In the genomic region with DNA sequence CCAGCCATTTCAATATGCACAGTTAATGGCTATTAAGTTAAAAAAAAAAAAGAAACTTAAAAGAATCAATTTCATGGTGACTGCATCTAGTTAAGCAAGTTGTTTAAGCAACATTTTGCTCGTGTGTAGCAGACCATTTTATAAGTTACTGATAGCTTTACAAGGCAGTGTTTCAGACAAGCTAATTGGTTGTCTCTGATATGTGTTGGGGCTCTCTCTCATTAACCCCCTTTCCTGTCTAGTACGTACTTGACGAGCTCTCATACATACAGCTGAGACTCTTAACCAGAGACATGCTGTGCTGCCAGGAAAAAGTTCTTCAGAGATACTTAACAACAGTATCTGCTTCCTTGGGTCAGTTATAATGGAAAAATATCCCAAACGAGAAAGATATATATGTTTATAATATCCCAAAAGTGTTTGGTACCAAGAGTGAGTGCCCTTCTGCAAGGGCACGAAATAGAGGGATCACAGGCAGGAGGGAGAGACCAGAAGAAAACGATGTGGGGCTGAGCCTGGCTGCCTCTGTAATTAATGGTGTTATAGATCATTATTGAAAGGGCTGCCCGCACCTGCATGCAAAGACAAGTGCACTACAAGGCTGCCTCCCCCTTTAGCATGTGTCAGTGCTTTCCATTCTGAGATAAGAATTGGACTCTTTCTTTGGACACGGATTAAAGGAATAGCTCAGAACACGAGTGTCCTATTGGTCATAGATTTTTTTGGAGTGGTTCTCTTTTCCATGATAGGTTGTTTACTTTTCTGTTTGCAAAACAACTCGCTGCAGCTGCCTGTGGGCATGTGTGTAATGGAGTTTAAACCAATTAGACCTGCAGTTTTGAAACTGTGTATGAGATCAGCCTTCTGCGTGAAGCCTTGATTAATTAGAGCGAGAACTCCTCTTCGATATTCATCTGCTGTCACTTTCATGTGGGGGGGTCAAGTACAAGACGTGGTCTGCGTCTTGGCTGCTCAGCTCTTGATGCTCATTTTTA, we compare ENCODE assay signal across 17 mouse cellular contexts.
DNase-seq lines count a peak whose midpoint lies in the region; ATAC-seq and TF ChIP-seq lines count a peak whose summit lies in the region.
"Had no signal": no experiment of that assay in that cellular context is flagged by ENCODE, and none has a peak within 500 bp of the region (broad histone marks: within the 10 kb centered on the region; RNA-seq: fewer than 3 reads in every experiment).

No protein-coding gene starts in this region.

- H3K4me3 ChIP-seq in heart, embryonic 10.5 days = no peak overlapping the region
- no peak overlapping the region for H3K4me3 ChIP-seq in liver, adult 2 months (ENCODE audit: insufficient read depth, low read depth, low read length)
- no peak overlapping the region for H3K4me3 ChIP-seq in liver, embryonic 11.5 days (ENCODE audit: low read depth, low read length)
- H3K4me3 ChIP-seq in neural tube, embryonic 13.5 days = no peak overlapping the region
- no peak overlapping the region for H3K4me3 ChIP-seq in cerebellum, adult 2 months (replicated peaks; ENCODE audit: insufficient read depth, low read depth, low read length)
- H3K4me3 ChIP-seq: limb, embryonic 10.5 days; liver, embryonic 12.5 days; megakaryocyte, embryonic 14.5 days had no signal

- no peaks in the 10 kb centered on the region for H3K27me3 ChIP-seq in heart, embryonic 10.5 days (ENCODE audit: insufficient read depth, poor library complexity, severe bottlenecking)
- H3K27me3 ChIP-seq in liver, adult 2 months (ENCODE audit: control insufficient read depth, insufficient read depth, low read length) = no peaks in the 10 kb centered on the region
- H3K27me3 ChIP-seq in liver, embryonic 11.5 days (replicated peaks; ENCODE audit: control insufficient read depth, insufficient read depth, low read length) = no peaks in the 10 kb centered on the region
- no peaks in the 10 kb centered on the region for H3K27me3 ChIP-seq in neural tube, embryonic 13.5 days
- no peaks in the 10 kb centered on the region for H3K27me3 ChIP-seq in cerebellum, adult 2 months (ENCODE audit: control insufficient read depth, insufficient read depth, low read length)
- H3K27me3 ChIP-seq: CH12.LX; liver, embryonic 12.5 days; megakaryocyte, embryonic 14.5 days had no signal

- ATAC-seq in liver, embryonic 11.5 days (replicated peaks; ENCODE audit: low FRiP score) = no peak
- ATAC-seq in neural tube, embryonic 13.5 days (ENCODE audit: low read depth) = peak; percentile 77; the same call in 1 of the 2 replicates

- H3K36me3 ChIP-seq in heart, embryonic 10.5 days = no peaks in the 10 kb centered on the region
- no peaks in the 10 kb centered on the region for H3K36me3 ChIP-seq in liver, adult 2 months (ENCODE audit: control insufficient read depth, insufficient read depth, low read length)
- H3K36me3 ChIP-seq in liver, embryonic 11.5 days (ENCODE audit: control insufficient read depth, insufficient read depth, low read length) = no peaks in the 10 kb centered on the region
- no peaks in the 10 kb centered on the region for H3K36me3 ChIP-seq in neural tube, embryonic 13.5 days
- H3K36me3 ChIP-seq: limb, embryonic 10.5 days; liver, embryonic 12.5 days had no signal

- peak; percentile 53 for DNase-seq in heart, adult 11 months
- DNase-seq in heart, embryonic 10.5 days (ENCODE audit: low spot score) = no peak
- peak; percentile 21 for DNase-seq in liver, adult 2 months (ENCODE audit: extremely low read depth, low read depth, low spot score)
- DNase-seq in liver, embryonic 11.5 days (ENCODE audit: low spot score) = no peak
- DNase-seq in brain, embryonic 14.5 days (ENCODE audit: low read depth) = peak; percentile 63
- no peak for DNase-seq in cerebellum, adult 2 months
- DNase-seq: adrenal gland, postnatal 25 days; cerebellum, adult 11-12 months; heart, postnatal 10 days; kidney, adult 2 months; lung, adult 2 months had no signal

- 0 out of 2 replicates have a peak, but pooled peaks cover 6% of the 10 kb centered on the region for H3K4me1 ChIP-seq in heart, embryonic 10.5 days
- H3K4me1 ChIP-seq in liver, adult 2 months (ENCODE audit: control insufficient read depth, insufficient read depth, low read length) = no peaks in the 10 kb centered on the region
- H3K4me1 ChIP-seq in liver, embryonic 11.5 days (replicated peaks; ENCODE audit: control insufficient read depth, insufficient read depth, low read length) = no peaks in the 10 kb centered on the region; the same call in 1 of the 2 replicates
- H3K4me1 ChIP-seq in neural tube, embryonic 13.5 days (replicated peaks) = peaks cover 26% of the 10 kb centered on the region
- no peaks in the 10 kb centered on the region for H3K4me1 ChIP-seq in cerebellum, adult 2 months (ENCODE audit: control insufficient read depth, insufficient read depth, low read length)
- H3K4me1 ChIP-seq: megakaryocyte, embryonic 14.5 days had no signal

- no peak for TF ChIP-seq POLR2A in liver, adult 2 months (IDR thresholded peaks at IDR 0.05; ENCODE audit: extremely low read depth, insufficient read depth, low read length)
- TF ChIP-seq POLR2A in brain, embryonic 14.5 days (IDR thresholded peaks at IDR 0.05; ENCODE audit: borderline replicate concordance, extremely low read depth, insufficient read depth, insufficient read length, poor library complexity, severe bottlenecking) = no peak
- TF ChIP-seq POLR2A in cerebellum, adult 2 months (IDR thresholded peaks at IDR 0.05; ENCODE audit: borderline replicate concordance, insufficient read depth, low read length) = no peak

- H3K79me2 ChIP-seq in liver, adult 2 months (ENCODE audit: control insufficient read depth, insufficient read depth, low read length) = no peaks in the 10 kb centered on the region; the same call in 1 of the 2 replicates

- no peak overlapping the region for H3K4me2 ChIP-seq in liver, embryonic 11.5 days
- H3K4me2 ChIP-seq in neural tube, embryonic 13.5 days = no peak overlapping the region
- H3K4me2 ChIP-seq: heart, embryonic 11.5 days; liver, embryonic 12.5 days had no signal

- 76% methylated on average over 15 of the region's 15 CpGs for WGBS in heart, embryonic 10.5 days
- WGBS in liver, adult 2 months = 75% methylated on average over 15 of the region's 15 CpGs
- 72% methylated on average over 15 of the region's 15 CpGs for WGBS in liver, embryonic 11.5 days
- 52% methylated on average over 15 of the region's 15 CpGs for WGBS in neural tube, embryonic 13.5 days
- 80% methylated on average over 15 of the region's 15 CpGs for WGBS in cerebellum, adult 2 months

- TF ChIP-seq CTCF in liver, adult 2 months (IDR thresholded peaks at IDR 0.05; ENCODE audit: low read depth, low read length) = no peak
- TF ChIP-seq CTCF in brain, embryonic 14.5 days (IDR thresholded peaks at IDR 0.05; ENCODE audit: borderline replicate concordance, extremely low read depth, insufficient read depth, insufficient read length) = no peak
- no peak for TF ChIP-seq CTCF in cerebellum, adult 2 months (IDR thresholded peaks at IDR 0.05; ENCODE audit: borderline replicate concordance, insufficient read depth, low read depth, low read length)

- H3K9me3 ChIP-seq in heart, embryonic 10.5 days = no peaks in the 10 kb centered on the region
- no peaks in the 10 kb centered on the region for H3K9me3 ChIP-seq in liver, embryonic 11.5 days (ENCODE audit: control insufficient read depth, low read length)
- H3K9me3 ChIP-seq in neural tube, embryonic 13.5 days = no peaks in the 10 kb centered on the region
- H3K9me3 ChIP-seq: limb, embryonic 10.5 days; liver, embryonic 12.5 days had no signal

- no peak overlapping the region for H3K9ac ChIP-seq in liver, adult 2 months (ENCODE audit: low read depth, low read length)
- no peak overlapping the region for H3K9ac ChIP-seq in liver, embryonic 11.5 days (ENCODE audit: low read depth, low read length)
- H3K9ac ChIP-seq in neural tube, embryonic 13.5 days = no peak overlapping the region
- H3K9ac ChIP-seq: liver, embryonic 12.5 days had no signal

- no peak overlapping the region for H3K27ac ChIP-seq in heart, embryonic 10.5 days
- H3K27ac ChIP-seq in liver, adult 2 months (replicated peaks; ENCODE audit: insufficient read depth, low read depth, low read length) = no peak overlapping the region
- H3K27ac ChIP-seq in liver, embryonic 11.5 days (ENCODE audit: low read depth, low read length) = no peak overlapping the region
- H3K27ac ChIP-seq in neural tube, embryonic 13.5 days (replicated peaks) = peak overlapping the region; percentile 39
- no peak overlapping the region for H3K27ac ChIP-seq in cerebellum, adult 2 months (ENCODE audit: insufficient read depth, low read length)
- H3K27ac ChIP-seq: limb, embryonic 10.5 days; liver, embryonic 12.5 days had no signal

Comparison
In these comparisons a context has a peak if more than half of its experiments do, and no peak if none do; other contexts are left out.
1. DNase-seq: peak in heart, adult 11 months (single experiment), liver, adult 2 months (single experiment) and brain, embryonic 14.5 days (single experiment); none in heart, embryonic 10.5 days (single experiment), liver, embryonic 11.5 days (single experiment) and cerebellum, adult 2 months (0 of 2).